Mouse (Mus musculus) MEL (cell line): ENCODE data around the gene Krtap3-3. TPM values are rescaled to one million over a fixed set of nuclear protein-coding genes. Genes with fewer than 3 reads are reported as not detected.

Experiments used
- DNase-seq: peaks from one replicate; pipeline ENCODE4 v3.0.0; 2011; ENCODE audit warnings: low read depth, low spot score
- H3K27ac ChIP-seq: 2 replicates; pipeline ENCODE4 v1.5.1; 2012; ENCODE audit warnings: low read depth, mild to moderate bottlenecking, control low read depth, low read length, moderate library complexity; ENCODE audit not compliant: control insufficient read depth
- H3K27me3 ChIP-seq, 2 experiments: fragments of 150-350 bp in 1 of 2; sonication (generic) in 1 of 2; 2 replicates each; pipeline ENCODE4 v1.6.1; 2012; ENCODE audit warnings: low read length in 2 of 2, mild to moderate bottlenecking in 2 of 2, improper control_type of control experiment in 1 of 2, moderate library complexity in 1 of 2; ENCODE audit not compliant: insufficient read depth in 2 of 2, control insufficient read depth in 1 of 2
- H3K36me3 ChIP-seq, 2 experiments: 2 replicates each; pipeline ENCODE4 v1.6.1; 2012 to 2014; ENCODE audit warnings: low read length in 2 of 2, improper control_type of control experiment in 1 of 2, inconsistent platforms in 1 of 2, mild to moderate bottlenecking in 1 of 2; ENCODE audit not compliant: insufficient read depth in 2 of 2, control insufficient read depth in 1 of 2
- H3K4me1 ChIP-seq, 2 experiments: fragments of 150-350 bp in 1 of 2; sonication (generic) in 1 of 2; 2 replicates each; pipeline ENCODE4 v1.6.1; 2012; ENCODE audit warnings: low read length in 2 of 2, improper control_type of control experiment in 1 of 2, mild to moderate bottlenecking in 1 of 2; ENCODE audit not compliant: insufficient read depth in 2 of 2, control insufficient read depth in 1 of 2
- H3K4me3 ChIP-seq, 2 experiments: fragments of 150-350 bp in 1 of 2; sonication (generic) in 1 of 2; 2 replicates each; pipeline ENCODE4 v1.5.1; 2012; ENCODE audit warnings: low read depth in 2 of 2, low read length in 2 of 2, mild to moderate bottlenecking in 2 of 2, moderate library complexity in 2 of 2, control low read depth in 1 of 2, improper control_type of control experiment in 1 of 2; ENCODE audit not compliant: control insufficient read depth in 1 of 2, insufficient read depth in 1 of 2
- H3K79me2 ChIP-seq: 2 replicates; pipeline ENCODE4 v1.6.1; 2012; ENCODE audit warnings: mild to moderate bottlenecking, low read length, moderate library complexity; ENCODE audit not compliant: control insufficient read depth, poor library complexity, insufficient read depth
- H3K9ac ChIP-seq: 2 replicates; pipeline ENCODE4 v1.6.1; 2012; ENCODE audit warnings: low read depth, mild to moderate bottlenecking, control low read depth, low read length, moderate library complexity; ENCODE audit not compliant: control insufficient read depth, poor library complexity, severe bottlenecking
- H3K9me3 ChIP-seq: fragments of 150-350 bp; sonication (generic); replicated peaks from 2 replicates; pipeline ENCODE4 v1.6.1; 2012; ENCODE audit warnings: mild to moderate bottlenecking, low read length, improper control_type of control experiment, moderate library complexity; ENCODE audit not compliant: insufficient read depth
- BHLHE40 ChIP-seq: IDR thresholded peaks from 2 replicates; pipeline ENCODE4 v1.6.1; 2012; ENCODE audit warnings: low read depth, mild to moderate bottlenecking, inconsistent platforms, low read length, improper control_type of control experiment, borderline replicate concordance
- ELF1 ChIP-seq: IDR thresholded peaks from 2 replicates; pipeline ENCODE4 v1.6.1; 2014; ENCODE audit warnings: low read depth, mild to moderate bottlenecking, inconsistent platforms, low read length, improper control_type of control experiment, moderate library complexity
- ETS1 ChIP-seq: IDR thresholded peaks from 2 replicates; pipeline ENCODE4 v1.6.1; 2012; ENCODE audit warnings: low read depth, mild to moderate bottlenecking, inconsistent platforms, low read length, improper control_type of control experiment, moderate library complexity
- JUND ChIP-seq: IDR thresholded peaks from 2 replicates; pipeline ENCODE4 v1.6.1; 2011; ENCODE audit warnings: low read depth, mild to moderate bottlenecking, improper control_type of control experiment, low read length
- KAT2A ChIP-seq: conservative IDR thresholded peaks from 2 replicates; pipeline ENCODE4 v1.6.1; 2012; ENCODE audit warnings: low read depth, low read length, improper control_type of control experiment, inconsistent platforms
- MAFK ChIP-seq: IDR thresholded peaks from 2 replicates; pipeline ENCODE4 v1.6.1; 2011; ENCODE audit warnings: low read depth, mild to moderate bottlenecking, low read length, improper control_type of control experiment, borderline replicate concordance
- MAX ChIP-seq: IDR thresholded peaks from 2 replicates; pipeline ENCODE4 v1.6.1; 2011; ENCODE audit warnings: low read length, improper control_type of control experiment
- MXI1 ChIP-seq: IDR thresholded peaks from 2 replicates; pipeline ENCODE4 v1.6.1; 2011; ENCODE audit warnings: mild to moderate bottlenecking, low read depth, low read length, improper control_type of control experiment
- MYC ChIP-seq: IDR thresholded peaks from 2 replicates; pipeline ENCODE4 v1.6.1; 2011; ENCODE audit warnings: low read depth, mild to moderate bottlenecking, low read length, improper control_type of control experiment, moderate library complexity
- POLR2AphosphoS2 ChIP-seq: IDR thresholded peaks from 2 replicates; pipeline ENCODE4 v1.6.1; 2011; ENCODE audit warnings: low read length, improper control_type of control experiment
- RAD21 ChIP-seq: IDR thresholded peaks from 2 replicates; pipeline ENCODE4 v1.6.1; 2011; ENCODE audit warnings: mild to moderate bottlenecking, low read depth, low read length, improper control_type of control experiment
- RCOR1 ChIP-seq: IDR thresholded peaks from 2 replicates; pipeline ENCODE4 v1.6.1; 2012; ENCODE audit warnings: low read depth, mild to moderate bottlenecking, inconsistent platforms, low read length, improper control_type of control experiment
- TAL1 ChIP-seq: IDR thresholded peaks from 2 replicates; pipeline ENCODE4 v1.6.1; 2012; ENCODE audit warnings: mild to moderate bottlenecking, inconsistent platforms, low read length, moderate library complexity, mixed read lengths
- TBP ChIP-seq: IDR thresholded peaks from 2 replicates; pipeline ENCODE4 v1.8.0; 2011; ENCODE audit warnings: low read depth, low read length, improper control_type of control experiment
- ZC3H11A ChIP-seq: IDR thresholded peaks from 2 replicates; pipeline ENCODE4 v1.6.1; 2012; ENCODE audit warnings: low read depth, mild to moderate bottlenecking, inconsistent platforms, low read length, improper control_type of control experiment
- polyA plus RNA-seq, 2 experiments: library from polyadenylated mRNA; stranded (reverse) in 1 of 2; unstranded in 1 of 2; fragments of >175 nt in 1 of 2; fragments of >200 nt in 1 of 2; gene quantifications; 2 replicates each; pipeline versions ENCODE4 v1.2.1 to v1.2.4; 2012; ENCODE audit warnings: low replicate concordance in 2 of 2, low read depth in 1 of 2; ENCODE audit not compliant: insufficient read length in 2 of 2, insufficient read depth in 1 of 2, missing spikeins in 1 of 2
- total RNA-seq: library from RNA; depleted of rRNA; stranded (reverse); fragments of 300-350 nt; gene quantifications from 2 replicates; pipeline ENCODE4 v1.2.3, GENCODE M21; 2012

The Krtap3-3 gene
- total and polyA plus RNA-seq, 3 experiments = not detected

DNA sequence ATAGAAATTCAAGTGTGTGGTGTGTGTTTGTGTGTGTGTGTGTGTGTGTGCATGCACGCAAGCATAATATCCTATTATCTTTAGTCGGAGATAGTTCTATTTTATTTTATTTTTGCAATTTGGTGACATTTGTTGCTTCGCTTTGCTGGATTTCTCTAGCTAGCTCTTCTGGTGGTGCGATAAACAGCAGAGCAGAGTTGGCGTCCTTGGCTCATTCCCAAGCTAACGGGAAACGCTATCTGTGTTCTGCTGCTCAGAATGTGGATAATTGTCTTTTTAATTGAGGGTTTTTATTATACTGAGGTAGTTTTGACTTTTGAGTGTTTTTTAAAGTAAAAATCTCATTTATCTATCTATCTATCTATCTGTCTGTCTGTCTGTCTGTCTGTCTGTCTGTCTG lies 34.4 kb upstream of the Krtap3-3 start:
- H3K9me3 ChIP-seq = no peaks in the 10 kb centered on the region
- TF ChIP-seq MYC = no peak
- no peak for TF ChIP-seq ETS1
- no peak for TF ChIP-seq JUND
- no peak for TF ChIP-seq BHLHE40
- H3K79me2 ChIP-seq = no peaks in the 10 kb centered on the region
- H3K27me3 ChIP-seq = no peaks in the 10 kb centered on the region
- H3K27ac ChIP-seq = no peak overlapping the region
- DNase-seq = no peak
- H3K36me3 ChIP-seq = no peaks in the 10 kb centered on the region
- H3K4me3 ChIP-seq = no peak overlapping the region
- H3K9ac ChIP-seq = no peak overlapping the region
- H3K4me1 ChIP-seq = no peaks in the 10 kb centered on the region

DNA sequence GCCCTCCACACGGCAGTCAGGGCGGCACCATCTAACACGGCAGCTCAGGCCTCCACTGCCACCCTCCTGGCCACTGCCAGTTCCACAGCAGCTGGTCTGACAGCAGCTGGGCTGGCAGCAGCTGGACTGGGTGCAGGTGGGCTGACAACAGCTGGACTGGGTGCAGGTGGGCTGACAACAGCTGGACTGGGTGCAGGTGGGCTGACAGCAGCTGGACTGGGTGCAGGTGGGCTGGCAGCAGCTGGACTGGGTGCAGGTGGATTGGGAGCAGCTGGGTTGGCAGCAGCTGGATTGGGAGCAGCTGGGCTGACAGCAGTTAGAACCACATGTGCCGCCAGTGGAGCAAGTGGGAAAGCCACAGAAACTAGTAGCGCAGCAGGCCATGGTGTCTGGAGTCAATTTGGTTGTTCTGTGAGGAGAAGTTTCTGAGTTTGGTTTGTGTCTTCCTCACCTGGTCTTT lies 32.6 kb upstream of the Krtap3-3 start, which contains the start of gene Krtap1-4:
Gene Krtap1-4 (minus strand): TSS at position 410 of the 460 bp plus-strand sequence.
- H3K9ac ChIP-seq = no peak within 1 kb of the TSS
- H3K36me3 ChIP-seq = no peaks in the 10 kb centered on the region
- H3K4me1 ChIP-seq = no peaks in the 10 kb centered on the region
- no peaks in the 10 kb centered on the region for H3K9me3 ChIP-seq
- H3K79me2 ChIP-seq = no peaks in the 10 kb centered on the region
- H3K27me3 ChIP-seq = no peaks in the 10 kb centered on the region
- H3K4me3 ChIP-seq = no peak within 1 kb of the TSS
- no peak within 1 kb of the TSS for H3K27ac ChIP-seq
- TF ChIP-seq TAL1 = no peak
- no peak for TF ChIP-seq RCOR1
- no peak for TF ChIP-seq RAD21
- no peak for TF ChIP-seq MAX
- TF ChIP-seq KAT2A = no peak
- DNase-seq = no peak

DNA sequence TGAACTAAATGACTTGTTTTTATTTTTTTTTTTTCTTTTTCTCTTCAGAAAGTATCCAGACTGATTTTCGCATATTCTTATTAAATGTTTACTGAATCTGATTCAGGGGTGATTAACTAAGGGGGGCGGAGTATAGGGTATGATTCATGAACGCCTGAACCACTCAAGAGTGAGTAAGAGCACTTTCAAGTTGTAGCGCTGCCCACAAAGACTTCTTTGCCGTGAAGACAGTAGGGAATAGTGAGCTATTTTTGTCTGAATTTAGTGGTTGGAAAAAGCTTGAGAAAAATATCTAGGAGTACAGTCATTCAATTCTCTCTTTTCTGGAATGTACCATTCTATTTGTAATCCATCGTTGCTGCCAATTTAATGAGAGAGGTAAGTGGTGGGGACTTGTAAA lies 30.9 kb upstream of the Krtap3-3 start:
- Histone ChIP-seq H3K27me3 (no peaks in the 10 kb centered on the region), H3K27ac (no peak overlapping the region), H3K36me3 (no peaks in the 10 kb centered on the region), H3K4me1 (no peaks in the 10 kb centered on the region), H3K4me3 (no peak overlapping the region), H3K9me3 (no peaks in the 10 kb centered on the region), H3K9ac (no peak overlapping the region), H3K79me2 (no peaks in the 10 kb centered on the region)
- TF ChIP-seq ELF1 = no peak
- no peak for TF ChIP-seq ZC3H11A
- no peak for TF ChIP-seq MAFK
- no peak for TF ChIP-seq RAD21
- TF ChIP-seq KAT2A = no peak
- TF ChIP-seq TBP = no peak
- no peak for TF ChIP-seq MYC
- TF ChIP-seq ETS1 = no peak
- no peak for TF ChIP-seq MXI1
- TF ChIP-seq POLR2AphosphoS2 = no peak
- no peak for DNase-seq
